Mouse (Mus musculus): ENCODE data around the gene Dnajc13. TPM values are rescaled to one million over a fixed set of nuclear protein-coding genes. Genes with fewer than 3 reads are reported as not detected.

Dnajc13 gene
- total RNA-seq (2012; rRNA removed) (24.1 and 26.4 TPM in 2 replicates), polyA plus RNA-seq (2012; ENCODE audit: insufficient read depth in 1 of 2, insufficient read length in 2 of 2, low read depth in 1 of 2, low replicate concordance in 2 of 2, missing spikeins in 1 of 2) (10 to 100 TPM; 31.1 to 59.0 TPM)

GRCm38 (mm10) chr9:104262823-104263352, at the start of gene Dnajc13:
Dnajc13 (minus strand) TSS chr9:104262930.
- Histone ChIP-seq H3K9me3 (replicated peaks; ENCODE audit: insufficient read depth, low read length) (no peaks in the 10 kb centered on the region), H3K79me2 (ENCODE audit: control insufficient read depth, insufficient read depth, low read length, poor library complexity) (peaks cover 34% of the 10 kb centered on the region), H3K27me3 (ENCODE audit: control insufficient read depth in 1 of 2, insufficient read depth in 2 of 2, low read length in 2 of 2) (no peaks in the 10 kb centered on the region), H3K9ac (ENCODE audit: control insufficient read depth, low read depth, low read length, poor library complexity, severe bottlenecking) (peak within 1 kb of the TSS; percentile 98), H3K27ac (ENCODE audit: control insufficient read depth, low read depth, low read length) (peak within 1 kb of the TSS; percentile 43), H3K36me3 (ENCODE audit: control insufficient read depth in 1 of 2, insufficient read depth in 2 of 2, low read length in 2 of 2) (peaks cover 0 to 37% of the 10 kb centered on the region in 2 experiments; a peak in 2 of 4 replicates), H3K4me3 (ENCODE audit: control insufficient read depth in 1 of 2, insufficient read depth in 1 of 2, low read depth in 2 of 2, low read length in 2 of 2) (peak within 1 kb of the TSS; percentile 70 to 99), H3K4me1 (ENCODE audit: control insufficient read depth in 1 of 2, insufficient read depth in 2 of 2, low read length in 2 of 2) (peaks cover 15 to 30% of the 10 kb centered on the region in 2 experiments)
- DNase-seq (ENCODE audit: low read depth, low spot score) = peak; percentile 98
- TF ChIP-seq CHD1 (IDR thresholded peaks at IDR 0.05; ENCODE audit: low read depth, low read length) (no peak), MYB (IDR thresholded peaks at IDR 0.05; ENCODE audit: low read depth, low read length) (no peak), BHLHE40 (IDR thresholded peaks at IDR 0.05; ENCODE audit: borderline replicate concordance, low read depth, low read length) (peak; percentile 90), GABPA (IDR thresholded peaks at IDR 0.05; ENCODE audit: low read depth, low read length) (no peak), NRF1 (IDR thresholded peaks at IDR 0.05; ENCODE audit: insufficient read depth, low read depth, low read length, poor library complexity, severe bottlenecking) (peak; percentile 85), E2F4 (IDR thresholded peaks at IDR 0.05; ENCODE audit: borderline replicate concordance, low read depth, low read length) (no peak), ZKSCAN1 (IDR thresholded peaks at IDR 0.05; ENCODE audit: low read depth, low read length) (no peak), MAZ (IDR thresholded peaks at IDR 0.05; ENCODE audit: low read depth, low read length) (peak; percentile 68; the same call in 1 of the 2 replicates), JUND (IDR thresholded peaks at IDR 0.05; ENCODE audit: low read depth, low read length) (no peak), ETS1 (IDR thresholded peaks at IDR 0.05; ENCODE audit: low read depth, low read length) (peak; percentile 8; the same call in 1 of the 2 replicates), EP300 (IDR thresholded peaks at IDR 0.05; ENCODE audit: low read depth in 1 of 2, low read length in 2 of 2) (peak in 1 of 2 experiments; percentile 24; a peak in 1 of 4 replicates), CHD2 (IDR thresholded peaks at IDR 0.05; ENCODE audit: low read length) (no peak), RCOR1 (IDR thresholded peaks at IDR 0.05; ENCODE audit: low read depth, low read length) (no peak), USF2 (IDR thresholded peaks at IDR 0.05; ENCODE audit: borderline replicate concordance in 1 of 2, insufficient read depth in 1 of 2, low read depth in 1 of 2, low read length in 2 of 2) (peak; percentile 83 to 98), TAL1 (IDR thresholded peaks at IDR 0.05; ENCODE audit: low read length) (no peak), MAX (IDR thresholded peaks at IDR 0.05; ENCODE audit: low read length) (peak; percentile 80), NELFE (IDR thresholded peaks at IDR 0.05; ENCODE audit: low read depth, low read length) (peak; percentile 57), MAFK (IDR thresholded peaks at IDR 0.05; ENCODE audit: borderline replicate concordance, low read depth, low read length) (no peak), ELF1 (IDR thresholded peaks at IDR 0.05; ENCODE audit: low read depth, low read length) (peak; percentile 95), GATA1 (IDR thresholded peaks at IDR 0.05; ENCODE audit: low read depth, low read length) (no peak), MXI1 (IDR thresholded peaks at IDR 0.05; ENCODE audit: low read depth, low read length) (peak; percentile 81), POLR2A (IDR thresholded peaks at IDR 0.05; ENCODE audit: control insufficient read depth in 1 of 2, insufficient read depth in 1 of 2, low read depth in 1 of 2, low read length in 2 of 2, poor library complexity in 1 of 2) (peak in 1 of 2 experiments; percentile 66; a peak in 3 of 4 replicates), POLR2AphosphoS2 (IDR thresholded peaks at IDR 0.05; ENCODE audit: low read length) (peak; percentile 45; the same call in 1 of the 2 replicates), POLR2AphosphoS5 (IDR thresholded peaks at IDR 0.05; ENCODE audit: borderline replicate concordance, low read depth, low read length) (no peak), TBP (IDR thresholded peaks at IDR 0.05; ENCODE audit: low read depth, low read length) (peak; percentile 7; the same call in 1 of the 2 replicates), ZC3H11A (IDR thresholded peaks at IDR 0.05; ENCODE audit: low read depth, low read length) (no peak), TCF12 (IDR thresholded peaks at IDR 0.05; ENCODE audit: low read depth, low read length) (0 out of 2 replicates have a peak, but pooled peaks have one; percentile 10), MEF2A (IDR thresholded peaks at IDR 0.05; ENCODE audit: extremely low read depth, insufficient replicate concordance, low read depth, low read length, poor library complexity, severe bottlenecking) (no peak), UBTF (IDR thresholded peaks at IDR 0.05; ENCODE audit: borderline replicate concordance, insufficient read depth, low read depth, low read length) (no peak), ZNF384 (IDR thresholded peaks at IDR 0.05; ENCODE audit: low read depth, low read length) (no peak), ZMIZ1 (IDR thresholded peaks at IDR 0.05; ENCODE audit: low read depth, low read length) (0 out of 2 replicates have a peak, but pooled peaks have one; percentile 77), MYC (IDR thresholded peaks at IDR 0.05; ENCODE audit: low read depth, low read length) (peak; percentile 43; the same call in 1 of the 2 replicates), USF1 (IDR thresholded peaks at IDR 0.05; ENCODE audit: low read depth, low read length) (peak; percentile 99), CTCF (IDR thresholded peaks at IDR 0.05 in 2 of 3, conservative IDR thresholded peaks at IDR 0.05 in 1 of 3; ENCODE audit: control insufficient read depth in 1 of 3, insufficient read depth in 1 of 3, low read depth in 2 of 3, low read length in 3 of 3, poor library complexity in 1 of 3, severe bottlenecking in 1 of 3) (no peak), RAD21 (IDR thresholded peaks at IDR 0.05; ENCODE audit: low read depth, low read length) (no peak)
